Mouse (Mus musculus) layer of hippocampus, adult 9-10 months (tissue): ENCODE data around the gene Aadac.

ENCODE experiments used
- DNase-seq: peaks from one replicate; pipeline ENCODE4 v3.0.0; 2022; ENCODE audit warnings: low spot score

Gene Aadac

GRCm38 (mm10) chr3:60025417-60025816, at the start of gene Aadac:
Gene Aadac (plus strand): TSS chr3:60025717.
- DNase-seq, result no peak

DNA sequence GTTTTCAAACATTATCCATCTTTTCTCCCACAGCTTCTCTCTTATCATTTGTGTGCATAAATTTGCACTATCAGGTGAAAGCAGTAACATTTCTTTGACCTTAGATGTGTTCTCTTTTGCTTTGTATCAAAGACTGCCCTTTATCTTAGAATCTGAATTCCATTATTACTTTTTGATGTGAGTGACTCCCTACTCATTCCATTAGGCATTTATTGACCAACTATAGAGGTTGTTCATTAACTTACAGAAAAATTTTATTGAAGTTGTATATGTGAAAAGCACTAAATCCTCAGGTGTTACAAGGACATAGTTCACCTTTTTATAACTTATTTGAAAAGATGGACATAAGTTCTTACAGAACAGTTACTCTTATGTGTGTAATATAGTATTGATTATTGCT, 21.9 kb upstream of the Aadac start:
- DNase-seq, result no peak

DNA sequence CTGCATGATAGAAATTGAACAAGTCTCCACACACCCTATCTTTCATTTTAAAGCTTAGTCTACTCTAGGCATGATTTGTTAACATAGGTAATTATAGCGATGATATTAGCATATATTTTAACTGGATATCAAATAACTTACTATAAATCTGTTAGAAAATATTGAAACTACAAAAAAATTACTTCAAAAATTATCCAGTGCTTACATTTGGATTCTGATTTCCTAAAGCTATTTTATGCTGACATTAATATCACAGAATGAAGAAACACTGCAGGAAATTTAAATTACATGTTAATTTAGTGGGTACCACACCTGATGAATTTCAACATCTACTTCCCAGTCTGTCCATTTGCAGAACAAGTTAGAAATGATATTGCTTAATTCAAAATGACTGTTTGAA, 19.1 kb upstream of the Aadac start, which contains the start of gene Aadacl2:
Gene Aadacl2, plus strand, starts transcription at position 301 of the 400 bp plus-strand sequence.
- no peak for DNase-seq

- DNase-seq, result no peak
Measured at GRCm38 (mm10) chr3:60031511-60031910, 6.0 kb downstream of the Aadac start.

GRCm38 (mm10) chr3:60046221-60046913, 20.9 kb downstream of the Aadac start:
- no peak for DNase-seq

DNA sequence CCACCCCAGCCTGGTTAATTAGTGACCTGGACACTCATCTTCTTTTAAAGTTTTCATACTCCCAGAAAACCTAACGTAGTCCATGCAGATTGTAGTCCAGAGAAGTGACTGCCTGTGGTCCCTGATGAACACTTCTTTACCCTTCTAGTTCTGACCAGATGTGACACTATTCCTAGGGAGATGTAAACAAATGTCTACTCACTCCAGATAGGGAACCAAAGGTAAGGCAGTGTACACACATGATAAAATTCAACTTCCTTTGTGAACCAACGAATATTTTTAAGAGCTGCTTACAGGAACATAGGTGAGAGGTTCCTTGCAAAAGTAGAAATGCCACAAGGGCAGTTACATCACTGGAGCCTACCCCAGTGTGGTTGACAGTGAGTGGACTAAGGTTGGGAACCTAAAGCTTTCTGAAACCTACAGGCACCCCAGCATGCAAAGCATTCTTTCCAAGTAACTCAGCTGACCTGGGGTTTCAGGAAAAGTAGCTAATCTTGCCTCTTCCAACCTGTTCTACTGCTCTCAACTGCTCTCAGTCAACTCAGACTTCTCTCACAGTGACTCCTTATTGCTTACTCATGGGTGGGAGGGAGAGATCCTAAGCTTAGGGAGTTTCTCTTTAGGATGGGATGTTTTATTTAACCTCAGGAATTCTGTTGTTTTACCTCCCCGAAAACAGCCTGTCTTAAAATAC, 27.9 kb downstream of the Aadac start:
- DNase-seq, result no peak

GRCm38 (mm10) chr3:60053931-60054330, 28.4 kb downstream of the Aadac start:
- no peak for DNase-seq

GRCm38 (mm10) chr3:60056451-60056850, 30.9 kb downstream of the Aadac start:
- no peak for DNase-seq

DNA sequence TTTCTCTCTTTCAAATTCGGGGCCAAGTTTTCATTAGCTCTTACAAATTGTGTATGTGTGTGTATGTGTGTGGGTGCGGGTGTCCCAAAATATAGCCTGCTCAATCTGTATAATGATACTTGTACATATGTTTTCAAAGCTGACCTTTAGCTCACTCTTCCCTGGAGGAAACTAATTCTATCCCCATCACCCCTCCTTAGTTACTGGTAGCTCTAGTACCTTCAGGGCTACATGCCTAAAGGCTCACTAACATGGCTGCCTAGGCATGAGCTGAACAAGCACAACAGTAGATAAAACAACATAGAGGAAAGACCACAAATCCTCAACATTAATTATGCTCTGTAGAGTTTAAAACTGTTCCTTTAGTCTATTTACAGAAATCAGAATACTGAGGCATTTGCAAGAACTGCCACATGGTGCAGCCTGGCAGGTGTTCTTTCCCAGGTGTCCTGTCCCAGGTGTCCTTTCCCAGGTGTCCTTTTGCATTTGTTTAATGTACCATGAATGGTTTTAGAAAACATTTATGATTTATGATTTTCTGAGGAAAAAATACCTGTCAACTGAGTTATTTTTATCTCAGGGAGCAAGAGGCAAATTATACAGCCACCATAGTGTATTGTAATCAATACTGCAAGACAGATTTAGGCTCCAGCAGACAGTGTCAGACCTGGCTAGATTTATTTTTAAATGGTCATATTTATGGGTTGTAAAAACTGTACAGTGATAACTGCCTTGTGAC, 31.7 kb downstream of the Aadac start:
- DNase-seq, result no peak

DNA sequence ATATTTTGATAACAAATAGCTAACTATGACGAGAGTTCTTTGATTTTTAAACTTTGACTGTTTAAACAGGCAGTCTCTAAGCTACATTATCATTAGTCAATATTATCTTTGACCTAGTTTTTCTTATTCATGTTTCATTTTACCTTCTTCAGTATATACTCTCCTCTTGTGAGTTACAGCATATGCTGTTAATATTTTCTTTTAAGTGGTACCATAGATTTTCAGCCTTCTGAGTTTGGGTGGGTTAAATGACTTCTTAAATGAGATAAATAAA, 32.2 kb downstream of the Aadac start:
- no peak for DNase-seq

- DNase-seq, result no peak
Measured at GRCm38 (mm10) chr3:60078883-60079415, 53.4 kb downstream of the Aadac start.

GRCm38 (mm10) chr3:60080572-60080971, 55.1 kb downstream of the Aadac start:
- peak; percentile 10 for DNase-seq

DNA sequence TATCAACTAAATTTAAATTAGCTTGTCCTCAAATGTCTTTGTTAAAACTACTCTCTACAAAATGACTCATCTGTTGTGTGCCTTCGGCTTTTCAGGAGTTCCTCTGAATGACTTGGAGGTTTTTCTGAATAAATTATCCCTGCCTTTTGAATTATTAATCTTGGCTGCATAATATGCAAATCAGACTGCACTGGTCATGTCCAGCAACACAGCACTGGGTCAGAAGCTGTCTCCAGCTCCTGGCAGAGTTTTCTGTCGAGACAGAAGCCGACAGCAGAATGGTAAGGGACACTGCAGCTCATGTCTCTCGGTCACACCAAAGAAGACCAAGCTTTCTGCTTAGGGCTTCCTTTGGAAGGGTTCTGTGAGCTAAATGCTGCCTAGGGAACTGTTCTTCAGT, 56.1 kb downstream of the Aadac start, which contains the start of gene Sucnr1:
Gene Sucnr1, plus strand, starts transcription at position 222 of the 400 bp plus-strand sequence.
- DNase-seq, result no peak

DNA sequence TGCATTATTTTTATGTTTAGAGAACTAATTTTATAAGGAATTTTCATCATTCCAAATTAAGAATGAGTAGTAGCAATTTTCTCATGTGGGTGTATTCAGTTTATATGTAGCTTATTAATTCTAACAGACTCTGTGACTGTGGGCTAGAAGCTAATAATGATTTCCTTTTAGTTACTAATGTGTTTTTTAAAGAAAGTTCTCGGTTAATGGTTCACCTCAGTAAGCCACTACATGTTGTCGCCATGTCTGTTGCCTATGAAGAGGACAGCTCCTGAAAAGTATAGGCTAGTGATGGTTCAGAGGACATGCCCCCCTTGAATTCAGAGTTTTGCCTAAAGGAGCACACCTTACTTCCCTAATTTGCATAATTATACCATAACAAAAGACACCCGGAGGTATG, 57.2 kb downstream of the Aadac start:
- no peak for DNase-seq

DNA sequence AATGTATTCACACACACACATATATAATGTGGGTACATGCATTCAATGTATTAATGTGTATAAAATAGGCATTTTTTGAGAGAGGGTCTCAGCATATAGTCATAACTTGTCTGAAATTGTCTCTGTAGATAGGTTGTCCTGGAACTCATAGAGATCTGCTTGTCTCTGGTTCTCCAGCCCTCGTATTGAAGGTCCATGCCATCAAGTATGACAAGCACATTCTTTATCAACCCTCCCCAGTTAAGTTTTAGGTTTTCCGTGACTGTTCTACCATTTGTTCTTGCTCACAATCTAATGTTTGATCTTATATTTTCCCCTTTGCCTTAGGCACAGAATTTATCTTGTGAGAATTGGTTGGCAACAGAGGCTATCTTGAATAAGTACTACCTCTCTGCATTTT, 60.2 kb downstream of the Aadac start:
- no peak for DNase-seq
